Mouse (Mus musculus) forebrain, embryonic 15.5 days (tissue): ENCODE measurements around the gene 1700016K19Rik. TPM values are rescaled to one million over a fixed set of nuclear protein-coding genes. Genes with fewer than 3 reads are reported as not detected.

Source experiments
- ATAC-seq: fragments of 200-750 bp; cut with Nextera tagmentation; replicated peaks from 2 replicates; pipeline ENCODE4 v1.8.0; 2017; ENCODE audit warnings: mild to moderate bottlenecking, moderate TSS enrichment, moderate library complexity
- H3K27ac ChIP-seq: fragments of 300-500 bp; sonication (generic); replicated peaks from 2 replicates; pipeline ENCODE4 v1.5.1; 2015; ENCODE audit warnings: mild to moderate bottlenecking, inconsistent platforms
- H3K27me3 ChIP-seq: fragments of 300-500 bp; sonication (generic); 2 replicates; pipeline ENCODE4 v1.6.1; 2015; ENCODE audit warnings: inconsistent platforms
- H3K36me3 ChIP-seq: fragments of 300-500 bp; sonication (generic); 2 replicates; pipeline ENCODE4 v1.6.1; 2015; ENCODE audit warnings: mild to moderate bottlenecking, inconsistent platforms
- H3K4me1 ChIP-seq: fragments of 300-500 bp; sonication (generic); 2 replicates; pipeline ENCODE4 v1.6.1; 2015; ENCODE audit warnings: inconsistent platforms
- H3K4me2 ChIP-seq: fragments of 300-500 bp; sonication (generic); replicated peaks from 2 replicates; pipeline ENCODE4 v1.6.1; 2015; ENCODE audit warnings: mild to moderate bottlenecking, inconsistent platforms
- H3K4me3 ChIP-seq: fragments of 300-500 bp; sonication (generic); 2 replicates; pipeline ENCODE4 v1.5.1; 2015; ENCODE audit warnings: mild to moderate bottlenecking, inconsistent platforms
- H3K9ac ChIP-seq: fragments of 300-500 bp; sonication (generic); replicated peaks from 2 replicates; pipeline ENCODE4 v1.6.1; 2015; ENCODE audit warnings: mild to moderate bottlenecking, inconsistent platforms
- H3K9me3 ChIP-seq: fragments of 300-500 bp; sonication (generic); 2 replicates; pipeline ENCODE4 v1.6.1; 2016; ENCODE audit warnings: inconsistent platforms
- WGBS: fragments of 180-500 bp; shearing (Covaris S2); methylation state at CpG from one replicate; pipeline ENCODE4 v1.1.7; 2015; ENCODE audit warnings: mixed read lengths; 5-methylcytosine and 5-hydroxymethylcytosine counted together
- polyA plus RNA-seq: library from polyadenylated mRNA; unstranded; fragments of >200 nt; fragmentation: Nextera tagmentation; extraction: Ambion mirVana; gene quantifications from 2 replicates; pipeline ENCODE4 v1.2.1, GENCODE M21; 2015

The 1700016K19Rik gene
- polyA plus RNA-seq, 1 experiment from 2014 or later, result 4.1 TPM

DNA sequence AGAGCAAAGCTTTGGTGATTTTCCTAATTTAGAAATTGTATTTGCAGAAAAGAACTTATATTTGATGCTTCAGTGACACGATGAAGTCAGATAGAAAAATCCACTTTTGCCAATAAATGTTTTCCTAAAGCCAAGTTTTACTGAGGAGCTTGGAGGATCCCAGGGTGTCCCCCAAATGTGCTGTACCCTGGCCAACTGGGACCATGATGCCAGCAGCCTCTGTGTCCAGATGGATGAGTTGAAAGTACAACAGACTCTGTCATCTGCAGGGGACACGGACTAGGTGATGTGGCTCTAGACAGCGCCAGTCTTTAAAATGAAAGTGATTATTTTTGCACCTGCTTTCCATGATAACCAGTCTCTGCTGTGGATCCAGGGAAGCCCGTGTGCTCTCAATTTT is 20.2 kb downstream of the 1700016K19Rik start:
- Histone ChIP-seq H3K27ac (0 out of 2 replicates have a peak overlapping the region, but pooled peaks have one; percentile 23), H3K9ac (no peak overlapping the region), H3K4me3 (no peak overlapping the region), H3K9me3 (no peaks in the 10 kb centered on the region), H3K36me3 (no peaks in the 10 kb centered on the region), H3K4me1 (0 out of 2 replicates have a peak, but pooled peaks cover 6% of the 10 kb centered on the region), H3K27me3 (no peaks in the 10 kb centered on the region), H3K4me2 (no peak overlapping the region)
- 69% methylated on average over 4 of the region's 4 CpGs for WGBS
- ATAC-seq, result no peak

DNA sequence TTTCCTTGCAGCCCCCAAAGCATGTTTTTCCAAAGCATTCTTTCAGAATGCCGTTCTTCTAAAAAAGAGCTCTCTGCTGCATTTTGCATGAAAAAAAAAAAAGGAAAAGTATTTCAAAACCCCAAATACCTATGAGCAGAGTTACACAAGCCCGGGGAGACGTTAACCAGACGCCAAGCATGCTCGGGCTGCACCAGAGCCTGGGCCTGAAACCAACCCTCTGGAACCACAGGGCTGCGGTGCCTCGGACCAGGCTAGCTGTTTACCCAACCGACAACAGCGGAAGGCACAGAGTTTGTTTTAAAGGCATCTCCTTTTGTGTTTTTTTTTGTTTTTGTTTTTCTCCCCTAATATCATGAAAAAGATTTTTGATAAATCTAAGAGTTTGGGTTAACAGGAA is 21.2 kb downstream of the 1700016K19Rik start:
- Histone ChIP-seq H3K4me1 (0 out of 2 replicates have a peak, but pooled peaks cover 6% of the 10 kb centered on the region), H3K9ac (no peak overlapping the region), H3K27me3 (0 out of 2 replicates have a peak, but pooled peaks cover 4% of the 10 kb centered on the region), H3K36me3 (no peaks in the 10 kb centered on the region), H3K27ac (no peak overlapping the region), H3K4me3 (no peak overlapping the region), H3K9me3 (no peaks in the 10 kb centered on the region), H3K4me2 (no peak overlapping the region)
- ATAC-seq, result no peak
- 79% methylated on average over 9 of the region's 9 CpGs for WGBS

DNA sequence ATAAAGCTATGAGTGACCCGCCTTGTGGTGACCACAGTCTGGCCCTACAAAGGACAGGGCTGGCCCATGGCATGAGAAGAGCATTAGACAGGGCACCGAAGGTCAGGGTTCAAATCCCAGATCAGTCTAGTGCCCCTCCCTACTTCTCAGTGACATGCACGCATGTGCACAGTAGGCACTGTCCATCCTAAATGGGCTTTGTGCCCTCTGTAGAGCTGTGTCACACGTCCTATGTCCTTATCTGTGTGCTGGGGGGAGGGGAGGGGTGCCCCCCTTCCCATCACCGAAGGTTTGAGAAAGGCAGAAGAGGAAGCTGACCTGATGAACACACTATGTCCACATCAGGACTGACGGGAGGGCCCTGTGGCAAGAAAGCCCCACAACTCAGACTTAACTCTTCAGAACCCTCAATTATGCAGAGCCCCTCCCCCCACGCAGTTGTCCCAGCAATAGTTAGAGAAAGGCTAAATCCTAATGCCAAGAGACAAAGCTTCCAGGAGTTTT is 25.4 kb downstream of the 1700016K19Rik start:
- peaks cover 12% of the 10 kb centered on the region; the same call in 1 of the 2 replicates for H3K27me3 ChIP-seq
- no peaks in the 10 kb centered on the region for H3K9me3 ChIP-seq
- H3K4me3 ChIP-seq, result no peak overlapping the region
- WGBS, result 53% methylated on average over 7 of the region's 7 CpGs
- H3K9ac ChIP-seq, result no peak overlapping the region
- H3K4me2 ChIP-seq, result no peak overlapping the region
- ATAC-seq, result no peak
- no peak overlapping the region for H3K27ac ChIP-seq
- peaks cover 20% of the 10 kb centered on the region for H3K4me1 ChIP-seq
- H3K36me3 ChIP-seq, result no peaks in the 10 kb centered on the region

DNA sequence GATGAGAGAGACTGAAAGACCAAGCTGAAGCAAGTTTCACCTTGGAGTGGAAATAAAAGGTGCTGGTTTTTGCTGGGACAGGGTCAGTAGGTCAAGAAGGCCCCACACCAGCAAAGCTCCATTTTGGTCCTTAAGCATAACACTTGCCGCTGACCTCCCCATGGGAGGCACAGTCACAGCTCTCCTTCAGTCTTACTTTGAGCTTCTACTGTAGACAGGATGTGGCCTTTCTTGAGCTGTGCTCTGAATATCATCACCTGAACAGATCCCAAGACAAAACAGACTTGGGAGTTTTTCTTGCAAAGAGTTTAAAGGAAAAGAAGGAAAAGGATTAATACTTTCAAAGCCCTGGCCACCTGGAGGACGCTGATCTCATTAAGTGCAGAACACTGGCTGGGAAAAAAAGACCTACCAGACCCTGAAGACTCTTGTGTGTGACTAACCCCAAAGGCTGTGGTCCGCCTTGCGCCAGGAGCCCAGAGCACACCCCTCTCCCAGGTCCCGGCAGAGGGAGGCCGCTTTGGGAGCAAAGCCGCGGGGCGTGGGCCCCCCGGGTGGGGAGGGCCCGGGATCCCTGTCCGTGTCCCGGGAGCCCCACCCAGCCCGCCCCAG is 26.9 kb downstream of the 1700016K19Rik start:
- Histone ChIP-seq H3K9ac (no peak overlapping the region; the same call in 1 of the 2 replicates), H3K4me1 (peaks cover 17% of the 10 kb centered on the region), H3K4me3 (peak overlapping the region; percentile 59), H3K27ac (no peak overlapping the region), H3K27me3 (peaks cover 12% of the 10 kb centered on the region; the same call in 1 of the 2 replicates), H3K36me3 (no peaks in the 10 kb centered on the region), H3K4me2 (peak overlapping the region; percentile 96), H3K9me3 (no peaks in the 10 kb centered on the region)
- 8% methylated on average over 13 of the region's 14 CpGs for WGBS
- ATAC-seq, result 0 out of 2 replicates have a peak, but pooled peaks have one; percentile 10

DNA sequence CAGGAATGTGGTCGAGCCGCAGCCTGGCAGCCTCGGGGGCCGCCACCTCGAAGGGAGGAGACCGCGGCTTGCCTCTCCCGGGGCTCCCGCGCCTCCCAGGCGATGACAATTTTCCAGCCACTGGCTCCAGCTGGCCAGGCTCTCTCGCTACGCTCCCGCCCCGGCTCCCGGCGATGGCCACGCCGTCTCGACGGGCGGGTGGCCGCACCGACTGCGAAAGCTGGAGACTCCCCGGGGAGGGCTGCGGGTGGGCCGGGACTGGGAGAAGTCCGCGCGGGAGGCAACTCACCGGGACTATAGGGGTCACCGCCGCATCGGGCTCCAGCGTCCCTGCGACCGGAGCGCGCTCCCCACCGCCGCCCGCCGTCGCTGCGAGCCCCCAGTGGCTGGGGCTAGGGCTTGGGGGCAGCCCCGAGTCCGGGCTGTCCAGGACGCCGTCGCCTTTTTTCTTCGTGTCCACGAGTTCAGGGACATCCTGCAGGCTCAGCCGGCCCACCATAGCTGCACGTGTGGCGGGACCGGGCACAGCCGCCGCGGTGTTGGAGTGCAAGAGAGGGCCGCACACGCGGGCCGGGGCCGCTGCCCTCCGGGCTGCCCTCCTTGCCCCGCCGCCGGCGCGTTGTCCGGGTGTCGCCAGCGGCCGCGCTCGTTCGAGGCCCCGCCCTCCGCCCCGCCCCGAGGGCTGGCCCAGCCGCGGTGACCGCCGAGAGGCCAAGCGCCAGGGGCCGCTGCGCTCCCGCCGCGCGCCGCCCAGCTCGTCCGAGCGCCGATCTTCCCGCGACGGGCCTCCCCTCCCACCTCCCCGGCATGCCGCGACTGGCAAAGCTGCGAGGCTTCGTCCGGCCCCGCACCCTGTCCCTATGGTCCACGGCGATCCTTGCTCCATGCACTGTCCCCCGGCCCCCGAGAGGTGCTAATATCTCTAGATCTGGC is 27.7 kb downstream of the 1700016K19Rik start, which contains the start of gene Rflnb:
Rflnb (minus strand) TSS at position 644 of the 933 bp plus-strand sequence.
- peak within 1 kb of the TSS; percentile 59 for H3K4me3 ChIP-seq
- no peak within 1 kb of the TSS for H3K27ac ChIP-seq
- no peaks in the 10 kb centered on the region for H3K36me3 ChIP-seq
- ATAC-seq, result peak; percentile 83
- H3K4me1 ChIP-seq, result peaks cover 17% of the 10 kb centered on the region
- H3K27me3 ChIP-seq, result peaks cover 12% of the 10 kb centered on the region; the same call in 1 of the 2 replicates
- peak within 1 kb of the TSS; percentile 65 for H3K9ac ChIP-seq
- H3K4me2 ChIP-seq, result peak within 1 kb of the TSS; percentile 96
- no peaks in the 10 kb centered on the region for H3K9me3 ChIP-seq
- under 1% methylated on average over 84 of the region's 112 CpGs for WGBS

DNA sequence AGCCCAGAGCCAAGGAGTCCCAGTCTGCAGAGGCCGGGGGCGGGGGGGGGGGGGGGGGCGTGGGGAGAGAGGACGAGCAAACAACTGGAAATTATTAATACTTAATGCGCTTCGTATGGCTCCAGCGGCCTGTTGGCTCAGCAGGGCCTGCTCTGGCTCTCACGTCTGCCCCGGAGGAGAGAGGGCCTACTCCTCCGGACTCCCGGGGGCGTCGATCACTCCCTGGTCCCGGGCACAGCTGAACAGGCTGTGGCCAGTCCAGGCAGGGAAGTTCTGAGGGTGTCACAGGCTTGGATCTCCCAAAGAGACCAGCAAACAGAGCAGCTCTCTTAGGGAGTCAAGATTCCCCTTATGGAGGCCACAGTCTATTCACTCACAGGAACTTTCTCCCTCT is 28.4 kb downstream of the 1700016K19Rik start:
- ATAC-seq, result peak; percentile 56
- peaks cover 17% of the 10 kb centered on the region for H3K4me1 ChIP-seq
- H3K9me3 ChIP-seq, result no peaks in the 10 kb centered on the region
- H3K27ac ChIP-seq, result no peak overlapping the region
- peak overlapping the region; percentile 59 for H3K4me3 ChIP-seq
- H3K36me3 ChIP-seq, result no peaks in the 10 kb centered on the region
- peaks cover 12% of the 10 kb centered on the region; the same call in 1 of the 2 replicates for H3K27me3 ChIP-seq
- peak overlapping the region; percentile 96 for H3K4me2 ChIP-seq
- 3% methylated on average over 11 of the region's 14 CpGs for WGBS
- peak overlapping the region; percentile 65 for H3K9ac ChIP-seq

DNA sequence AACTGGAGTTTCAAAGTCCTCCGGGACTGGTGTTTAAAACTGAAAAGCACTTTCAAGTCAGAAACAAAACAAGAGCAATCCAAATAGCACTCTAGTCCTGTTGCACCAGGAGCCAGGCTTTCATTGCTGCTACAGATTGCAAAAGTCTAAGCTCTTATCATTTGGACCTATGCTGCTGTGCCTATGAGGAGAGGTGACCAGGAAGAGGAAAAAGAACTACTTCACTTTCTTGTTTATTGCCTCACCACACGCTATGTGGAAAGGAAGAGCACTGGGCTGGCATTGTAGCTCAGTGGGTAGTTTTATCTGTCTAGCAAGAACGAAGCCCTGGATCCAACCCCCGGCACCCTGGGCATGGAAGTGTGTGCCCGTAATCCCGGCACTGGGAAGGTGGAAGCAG is 33.6 kb downstream of the 1700016K19Rik start:
- Histone ChIP-seq H3K9ac (no peak overlapping the region), H3K27me3 (0 out of 2 replicates have a peak, but pooled peaks cover 2% of the 10 kb centered on the region)
- 93% methylated on average over 6 of the region's 6 CpGs for WGBS

DNA sequence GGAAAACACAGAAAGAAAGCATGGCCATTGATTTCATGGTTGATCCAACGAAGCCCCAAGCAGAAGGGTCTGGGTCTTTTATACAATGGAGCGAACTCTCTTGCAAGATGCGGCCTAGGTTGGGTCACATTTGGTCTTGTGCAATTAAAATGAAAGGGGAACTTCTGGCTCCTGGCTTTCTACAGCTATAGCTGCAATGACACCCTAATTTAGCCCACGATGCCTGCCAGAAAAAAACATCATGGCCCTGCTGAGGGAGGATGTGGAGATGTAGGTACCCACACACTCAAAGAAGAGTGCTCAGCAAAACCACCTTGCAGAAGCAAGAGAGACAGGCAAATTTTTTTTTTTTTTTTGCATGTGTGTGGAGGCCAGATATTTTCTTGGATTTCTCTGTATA is 34.1 kb downstream of the 1700016K19Rik start:
- Histone ChIP-seq H3K4me3 (no peak overlapping the region), H3K9ac (no peak overlapping the region), H3K27ac (no peak overlapping the region), H3K4me2 (no peak overlapping the region), H3K9me3 (no peaks in the 10 kb centered on the region), H3K36me3 (no peaks in the 10 kb centered on the region), H3K4me1 (no peaks in the 10 kb centered on the region), H3K27me3 (0 out of 2 replicates have a peak, but pooled peaks cover 2% of the 10 kb centered on the region)
- 84% methylated on average over 4 of the region's 4 CpGs for WGBS
- ATAC-seq, result no peak

More for the DNA sequence above, 33.6 kb downstream of the 1700016K19Rik start:
- Histone ChIP-seq H3K4me1 (no peaks in the 10 kb centered on the region), H3K36me3 (no peaks in the 10 kb centered on the region), H3K4me3 (no peak overlapping the region), H3K4me2 (no peak overlapping the region), H3K9me3 (no peaks in the 10 kb centered on the region), H3K27ac (no peak overlapping the region)
- ATAC-seq, result no peak

DNA sequence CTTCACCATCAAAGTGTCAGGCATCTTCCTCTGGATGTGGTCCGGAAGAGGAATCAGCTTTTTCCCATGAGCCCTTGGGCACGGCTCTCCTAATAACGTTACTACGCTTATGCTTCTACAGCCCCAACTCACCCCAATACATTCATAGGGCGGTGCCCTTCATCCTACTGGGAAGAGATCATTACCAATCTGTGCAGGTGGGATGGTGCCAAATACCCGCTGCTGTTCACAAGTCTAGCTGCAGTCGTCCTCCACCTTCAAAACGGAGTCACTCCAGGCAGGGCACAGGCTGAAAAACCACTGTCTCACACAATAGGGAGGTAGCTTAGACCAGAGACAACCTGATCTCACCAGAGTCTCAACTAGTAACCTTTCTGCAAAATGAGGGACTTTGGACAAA is 35.5 kb downstream of the 1700016K19Rik start:
- no peaks in the 10 kb centered on the region for H3K36me3 ChIP-seq
- 85% methylated on average over 8 of the region's 8 CpGs for WGBS
- ATAC-seq, result no peak
- H3K9me3 ChIP-seq, result no peaks in the 10 kb centered on the region
- H3K4me2 ChIP-seq, result no peak overlapping the region
- no peaks in the 10 kb centered on the region for H3K4me1 ChIP-seq
- H3K9ac ChIP-seq, result no peak overlapping the region
- no peak overlapping the region for H3K4me3 ChIP-seq
- H3K27me3 ChIP-seq, result no peaks in the 10 kb centered on the region
- no peak overlapping the region for H3K27ac ChIP-seq

DNA sequence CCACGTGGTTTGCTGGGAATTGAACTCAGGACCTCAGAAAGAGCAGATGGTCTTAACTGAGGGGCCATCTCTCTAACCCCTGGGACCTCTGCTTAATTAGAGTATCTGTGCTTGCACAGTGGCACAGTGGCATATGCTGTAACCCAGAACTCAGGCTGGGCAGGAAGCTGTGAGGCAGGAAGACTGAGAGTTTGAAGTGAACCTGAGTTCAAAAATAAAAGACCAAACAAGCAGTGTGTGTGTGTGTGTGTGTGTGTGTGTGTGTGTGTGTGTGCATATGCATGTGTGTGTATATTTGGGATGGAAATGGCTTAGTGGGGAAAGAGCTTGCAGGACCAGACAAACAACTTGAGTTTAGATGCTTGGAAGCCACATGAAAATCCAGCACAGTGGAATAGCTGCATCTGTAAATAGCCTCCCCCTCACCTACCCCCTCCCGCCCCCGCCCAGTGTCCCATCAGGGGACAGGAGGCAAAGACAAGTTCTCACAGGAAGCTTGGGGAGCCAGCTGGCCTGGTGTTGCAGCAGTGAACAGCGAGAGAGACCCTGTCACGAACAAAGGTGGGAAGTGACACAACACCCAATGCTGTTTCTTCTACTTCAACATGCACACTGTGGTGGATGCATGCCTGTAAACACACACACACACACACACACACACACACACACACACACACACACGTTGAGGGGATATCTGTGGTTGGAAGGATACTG is 38.0 kb downstream of the 1700016K19Rik start:
- Histone ChIP-seq H3K27ac (no peak overlapping the region), H3K27me3 (no peaks in the 10 kb centered on the region), H3K4me3 (no peak overlapping the region), H3K36me3 (no peaks in the 10 kb centered on the region), H3K9me3 (no peaks in the 10 kb centered on the region), H3K4me1 (0 out of 2 replicates have a peak, but pooled peaks cover 1% of the 10 kb centered on the region), H3K9ac (no peak overlapping the region), H3K4me2 (no peak overlapping the region)
- 62% methylated on average over 6 of the region's 6 CpGs for WGBS
- ATAC-seq, result no peak

DNA sequence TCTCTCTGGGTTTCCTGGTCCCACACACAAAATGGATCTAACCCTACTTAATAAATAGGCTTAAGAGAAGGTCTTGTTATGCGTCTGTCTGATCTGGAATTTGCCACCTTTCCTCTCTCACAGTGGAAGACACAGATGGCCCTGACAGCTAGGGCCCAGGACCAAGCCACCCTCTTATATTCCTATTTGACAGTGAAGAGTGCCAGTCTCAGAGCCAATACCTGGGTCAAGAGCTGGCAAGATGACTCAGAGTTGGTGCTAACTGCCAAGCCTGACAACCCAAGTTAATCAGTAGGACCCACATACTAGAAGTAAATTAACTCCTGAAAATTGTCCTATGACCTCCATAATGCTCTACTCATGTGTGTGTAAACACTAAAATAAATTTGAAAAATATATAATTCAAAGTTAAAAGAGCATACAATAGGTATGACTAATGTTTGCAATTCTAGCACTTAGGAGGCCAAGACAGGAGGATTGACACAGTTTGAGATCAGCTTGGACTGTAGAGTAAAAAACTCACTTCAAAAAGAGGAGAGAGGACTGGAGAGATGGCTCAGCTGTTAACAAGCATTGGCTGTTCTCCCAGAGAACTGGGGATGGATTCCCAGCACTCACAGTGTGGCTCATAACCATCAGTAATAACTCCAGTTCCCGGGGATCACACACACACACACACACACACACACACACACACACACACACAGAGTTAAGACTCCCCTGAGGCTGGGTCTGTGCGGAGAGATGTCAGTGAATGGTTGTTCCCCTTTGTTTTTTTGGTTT is 39.8 kb downstream of the 1700016K19Rik start:
- Histone ChIP-seq H3K9ac (no peak overlapping the region), H3K4me2 (no peak overlapping the region), H3K27me3 (no peaks in the 10 kb centered on the region), H3K4me3 (no peak overlapping the region), H3K36me3 (no peaks in the 10 kb centered on the region), H3K4me1 (0 out of 2 replicates have a peak, but pooled peaks cover 5% of the 10 kb centered on the region), H3K27ac (no peak overlapping the region), H3K9me3 (no peaks in the 10 kb centered on the region)
- WGBS, result 88% methylated on average over 3 of the region's 3 CpGs
- ATAC-seq, result no peak
